Mouse (Mus musculus): ENCODE measurements around the gene Cpa1.

GRCm38 (mm10) chr6:30600995-30601394, 38.0 kb upstream of the Cpa1 start:
- no peak for TF ChIP-seq CTCF (IDR thresholded peaks at IDR 0.05; ENCODE audit: extremely low read depth, insufficient read depth, insufficient read length, insufficient replicate concordance)
- TF ChIP-seq POLR2A (IDR thresholded peaks at IDR 0.05; ENCODE audit: low read depth, low read length): no peak
